Mouse (Mus musculus) kidney, adult 2 months (tissue): ENCODE results near the gene Sarm1.

Source experiments
- CTCF ChIP-seq: fragments of 200-500 bp; conservative IDR thresholded peaks from 2 replicates; pipeline ENCODE4 v1.5.1; 2011; ENCODE audit warnings: low read depth, mild to moderate bottlenecking, control low read depth, low read length, moderate library complexity, mixed read lengths; ENCODE audit not compliant: insufficient read depth, insufficient read length
- POLR2A ChIP-seq: fragments of 200-500 bp; IDR thresholded peaks from one replicate; pipeline ENCODE4 v1.6.1; 2011; ENCODE audit warnings: low read depth, low read length, control low read depth

DNA sequence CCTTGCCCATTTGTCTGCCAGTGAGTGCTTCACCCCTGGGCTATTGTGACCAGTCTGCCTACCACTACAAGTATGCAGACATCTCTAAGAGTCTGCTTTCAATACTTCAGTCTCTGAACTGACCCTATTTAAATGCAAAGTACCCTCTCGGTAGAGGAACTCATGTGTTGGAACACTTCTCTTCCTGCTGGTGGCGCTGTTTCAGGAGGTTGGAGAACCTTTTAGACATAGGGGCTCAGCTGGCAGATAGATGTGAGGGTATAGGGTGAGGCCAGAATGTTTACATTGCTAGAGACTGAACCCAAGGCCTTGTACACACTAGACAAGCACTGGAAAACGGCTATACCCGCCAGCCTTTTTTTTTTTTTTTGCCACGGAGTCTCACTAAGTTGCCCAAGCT lies 69.2 kb downstream of the Sarm1 start:
- TF ChIP-seq POLR2A (no peak), CTCF (no peak)
